Mouse (Mus musculus) brain, embryonic 14.5 days (tissue): Measurements from ENCODE around the gene Mtx1. TPM values are rescaled to one million over a fixed set of nuclear protein-coding genes. Genes with fewer than 3 reads are reported as not detected.
"Not testable (repeated sequence)": the region's sequence is repeated elsewhere in the genome, so short reads cannot be mapped to it uniquely, and the experiment has no call there.

Source experiments
- DNase-seq: peaks from one replicate; pipeline ENCODE4 v3.0.0-alpha.2; 2011; ENCODE audit warnings: low read depth
- CTCF ChIP-seq: fragments of 200-500 bp; IDR thresholded peaks from 2 replicates; pipeline ENCODE4 v1.5.1; 2012; ENCODE audit warnings: inconsistent platforms, mild to moderate bottlenecking, moderate library complexity, borderline replicate concordance; ENCODE audit not compliant: insufficient read depth, insufficient read length; ENCODE audit errors: extremely low read depth
- POLR2A ChIP-seq: fragments of 200-500 bp; IDR thresholded peaks from 2 replicates; pipeline ENCODE4 v1.6.1; 2012; ENCODE audit warnings: mild to moderate bottlenecking, inconsistent platforms, borderline replicate concordance; ENCODE audit not compliant: poor library complexity, insufficient read depth, insufficient read length, severe bottlenecking; ENCODE audit errors: extremely low read depth
- polyA plus RNA-seq: library from polyadenylated mRNA; depleted of rRNA; stranded (reverse); fragments of >200 nt; gene quantifications from 2 replicates; pipeline ENCODE4 v1.2.3, GENCODE M21; 2012

Mtx1 gene
- polyA plus RNA-seq, 1 experiment, result 146 TPM

DNA sequence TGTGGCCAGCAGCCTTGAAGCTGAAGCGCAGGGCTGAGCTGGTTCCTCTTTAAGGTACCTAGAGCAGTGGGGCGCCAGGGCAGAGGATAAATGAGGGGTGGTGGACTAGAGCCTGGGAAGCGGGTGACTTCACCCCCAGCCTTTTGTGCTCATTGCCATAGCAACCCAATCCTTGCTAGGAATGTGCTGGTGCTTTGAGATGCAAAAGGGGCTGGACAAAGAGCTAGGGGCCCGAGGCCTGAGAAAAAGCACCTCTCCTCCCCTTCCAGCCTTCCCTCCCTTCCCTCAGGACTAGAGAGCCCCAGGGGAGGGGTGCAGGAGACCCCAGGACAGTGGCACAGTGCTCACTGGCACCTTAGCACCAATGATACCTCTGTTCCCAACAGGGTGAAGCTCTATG, 970 bp downstream of the Mtx1 start:
- TF ChIP-seq POLR2A (peak; percentile 23; the same call in 1 of the 2 replicates), CTCF (no peak)
- DNase-seq, result peak; percentile 97

- TF ChIP-seq POLR2A (no peak), CTCF (no peak)
- no peak for DNase-seq
These were observed 1.5 kb downstream of the Mtx1 start for GRCm38 (mm10) chr3:89225321-89225815.

DNA sequence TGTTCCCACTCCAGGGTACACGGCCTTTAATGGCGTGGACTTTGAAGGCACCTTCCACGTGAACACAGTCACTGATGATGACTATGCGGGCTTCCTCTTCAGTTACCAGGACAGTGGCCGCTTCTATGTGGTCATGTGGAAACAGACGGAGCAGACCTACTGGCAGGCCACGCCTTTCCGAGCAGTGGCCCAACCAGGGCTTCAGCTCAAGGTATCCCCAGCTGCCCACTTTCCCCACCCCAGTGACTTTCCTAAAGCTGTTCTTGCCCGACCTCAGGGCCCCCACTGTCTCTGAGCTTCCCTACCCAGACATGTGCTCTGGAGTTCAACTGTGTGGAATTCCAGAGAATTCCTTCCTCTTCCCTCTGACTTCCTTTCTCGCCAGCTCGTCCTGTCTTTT, 2.1 kb downstream of the Mtx1 start:
- peak; percentile 51 for DNase-seq

GRCm38 (mm10) chr3:89221167-89221566, 5.7 kb downstream of the Mtx1 start:
- no peak for DNase-seq
- TF ChIP-seq CTCF (no peak), POLR2A (no peak)

More for the DNA sequence above, 2.1 kb downstream of the Mtx1 start:
- TF ChIP-seq CTCF (no peak), POLR2A (no peak)

DNA sequence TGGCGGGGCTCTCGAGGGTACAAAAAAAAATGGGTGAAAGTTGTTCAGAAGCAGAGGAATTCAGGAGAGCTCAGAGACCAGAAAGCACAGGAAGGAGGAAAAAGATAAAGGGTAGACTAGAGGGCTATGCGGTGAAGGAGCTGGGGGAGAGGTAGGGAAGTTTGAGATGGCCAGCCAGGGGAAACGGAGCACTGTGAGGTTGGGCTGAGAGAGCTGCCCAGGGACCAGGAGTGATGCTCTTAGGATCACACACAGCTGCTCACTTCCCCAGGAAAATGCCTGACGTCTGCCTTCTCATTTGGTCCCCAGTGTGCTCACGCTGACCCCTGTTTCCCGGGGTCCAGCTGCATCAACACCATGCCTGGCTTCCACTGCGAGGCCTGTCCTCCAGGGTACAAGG, 7.3 kb downstream of the Mtx1 start:
- no peak for DNase-seq
- TF ChIP-seq POLR2A (no peak), CTCF (no peak)

DNA sequence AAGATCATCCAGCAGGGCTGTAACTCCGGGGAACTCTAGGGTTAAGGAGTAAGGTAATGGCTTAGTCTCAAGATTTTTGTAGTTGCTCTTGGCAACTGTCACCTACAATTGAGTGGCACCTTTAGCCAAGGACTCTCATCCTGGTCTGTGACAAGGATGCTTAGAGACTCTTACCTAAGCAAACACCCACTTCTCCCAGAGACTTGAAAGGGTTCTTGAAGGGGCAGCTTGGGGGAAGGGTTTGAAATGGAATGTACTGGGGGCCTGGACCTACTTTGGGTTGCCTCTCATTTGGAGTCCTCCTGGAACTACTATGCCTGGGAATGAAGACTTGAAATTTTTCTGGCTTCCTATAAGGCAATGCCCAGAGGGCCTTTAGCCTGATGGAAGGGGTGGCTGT, 8.6 kb downstream of the Mtx1 start:
- no peak for DNase-seq
- TF ChIP-seq POLR2A (no peak), CTCF (no peak)

DNA sequence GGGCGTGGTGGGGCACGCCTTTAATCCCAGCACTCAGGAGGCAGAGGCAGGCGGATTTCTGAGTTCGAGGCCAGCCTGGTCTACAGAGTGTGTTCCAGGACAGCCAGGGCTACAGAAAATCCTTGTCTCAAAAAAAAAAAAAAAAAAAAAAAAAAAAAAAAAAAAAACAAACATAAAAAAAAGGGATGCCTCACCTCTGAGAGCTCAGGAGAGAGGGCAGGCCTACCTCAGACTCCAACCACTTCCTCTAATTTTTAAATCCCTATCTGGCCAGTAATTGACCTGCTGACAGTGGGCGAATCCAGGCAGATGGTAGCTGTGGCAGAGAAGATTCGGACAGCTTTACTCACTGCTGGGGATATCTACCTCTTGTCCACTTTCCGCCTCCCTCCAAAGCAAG, 10.5 kb downstream of the Mtx1 start:
- DNase-seq, result not testable (repeated sequence)

DNA sequence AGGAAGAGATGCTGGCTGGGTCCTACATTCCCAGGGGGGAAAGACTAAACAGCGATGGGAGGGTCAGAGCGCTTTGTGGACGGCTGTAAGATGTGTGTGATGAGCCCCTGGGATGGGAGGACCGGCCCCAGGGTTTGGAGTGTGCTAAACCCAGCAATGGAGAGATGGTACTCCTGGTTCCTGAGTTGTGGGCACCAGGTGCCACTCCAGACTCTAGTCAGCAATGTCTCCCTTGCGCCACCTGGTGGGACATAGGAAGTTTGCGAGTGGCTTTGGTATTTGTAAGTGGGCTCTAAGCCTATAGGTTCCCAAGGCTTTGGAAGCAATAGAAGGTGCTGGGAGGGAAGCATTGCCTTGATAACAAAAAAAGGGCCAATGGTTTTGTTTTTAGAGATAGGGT, 11.0 kb downstream of the Mtx1 start:
- peak; percentile 96 for DNase-seq
- TF ChIP-seq CTCF, result peak; percentile 90
- no peak for TF ChIP-seq POLR2A

GRCm38 (mm10) chr3:89214681-89215411, 12.0 kb downstream of the Mtx1 start, which contains the start of gene Thbs3:
TSS of gene Thbs3 (plus strand) at chr3:89215180.
- TF ChIP-seq POLR2A (no peak), CTCF (no peak)
- peak; percentile 88 for DNase-seq

DNA sequence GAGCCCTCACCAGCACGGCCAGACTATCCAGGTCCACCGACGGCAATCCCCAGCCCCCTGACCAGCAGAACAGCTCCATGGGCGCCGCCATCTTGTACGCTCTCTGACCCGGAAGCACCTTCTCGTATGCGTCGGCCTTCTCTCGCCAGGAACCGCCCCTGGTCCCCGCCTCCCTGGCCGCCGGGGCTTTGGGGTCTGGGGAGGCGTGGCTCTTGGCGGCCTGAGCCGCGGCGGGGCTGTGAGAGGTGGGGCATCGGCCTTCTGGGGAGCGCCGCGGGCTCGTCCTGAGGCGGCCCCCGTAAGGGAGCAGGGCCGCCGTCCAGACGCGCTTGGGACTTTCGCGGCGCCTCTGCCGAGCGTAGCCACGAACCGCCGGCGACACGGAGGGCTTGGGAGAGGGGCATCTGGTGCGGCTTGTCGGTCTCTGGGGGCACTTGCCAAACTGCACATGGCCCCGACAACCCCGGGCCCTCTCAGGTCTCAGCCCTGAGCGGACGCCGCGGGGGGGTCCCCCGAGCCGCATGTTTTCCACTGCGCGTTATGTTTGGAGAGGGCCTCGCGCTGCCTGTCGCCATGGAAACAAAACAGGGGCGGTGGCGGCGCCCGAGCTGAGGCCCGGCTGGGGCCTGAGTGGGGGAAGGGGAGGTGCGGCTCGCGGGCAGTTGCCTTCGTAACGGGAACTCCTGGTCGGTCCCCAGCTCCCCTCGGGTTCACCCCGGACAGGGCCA, 12.9 kb downstream of the Mtx1 start:
- peak; percentile 98 for DNase-seq

GRCm38 (mm10) chr3:89210731-89211130, 16.2 kb downstream of the Mtx1 start:
- no peak for TF ChIP-seq CTCF
- no peak for TF ChIP-seq POLR2A
- no peak for DNase-seq

More for the DNA sequence above, 12.9 kb downstream of the Mtx1 start:
- TF ChIP-seq POLR2A, result peak; percentile 75
- no peak for TF ChIP-seq CTCF

DNA sequence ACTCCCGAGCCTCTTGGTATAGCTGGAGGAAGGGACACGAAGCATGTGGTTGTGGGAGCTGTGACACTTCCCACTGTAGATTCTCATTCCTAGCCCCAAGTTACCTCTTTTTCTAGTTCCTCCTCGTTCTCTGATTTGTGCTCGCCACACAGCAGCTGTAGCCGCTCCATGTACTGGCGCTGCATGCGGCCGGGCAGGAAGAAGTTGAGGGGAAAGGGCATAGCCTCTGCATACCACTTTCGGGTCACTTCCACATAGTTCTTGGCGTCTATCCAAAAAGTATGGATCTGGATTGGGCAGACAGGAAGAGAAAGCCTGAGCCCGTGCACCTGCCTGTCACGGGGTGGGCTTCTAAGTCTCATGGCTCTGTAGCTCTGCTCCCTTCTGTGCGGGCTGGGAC, 16.7 kb downstream of the Mtx1 start:
- TF ChIP-seq CTCF, result no peak

More for the DNA sequence above, 16.7 kb downstream of the Mtx1 start:
- DNase-seq, result no peak
